Mouse (Mus musculus): ENCODE results near the gene Sycn.

GRCm38 (mm10) chr7:28573236-28573635 is 32.6 kb downstream of the Sycn start:
- no peak for TF ChIP-seq CTCF (IDR thresholded peaks at IDR 0.05; ENCODE audit: control insufficient read depth, insufficient read depth, low read length)
- no peak for TF ChIP-seq POLR2A (IDR thresholded peaks at IDR 0.05; ENCODE audit: borderline replicate concordance, control insufficient read depth, low read depth, low read length)

Measured in bone marrow, adult 2 months (tissue).